11 mouse cellular contexts compared by ENCODE assay signal in genomic region chr7:129425554-129425953, GRCm38 (mm10).
DNase-seq lines count a peak whose midpoint lies in the region; ATAC-seq and TF ChIP-seq lines count a peak whose summit lies in the region.
"Had no signal": no experiment of that assay in that cellular context is flagged by ENCODE, and none has a peak within 500 bp of the region (broad histone marks: within the 10 kb centered on the region; RNA-seq: fewer than 3 reads in every experiment).

No protein-coding gene starts in this region.

- no peaks in the 10 kb centered on the region for H3K9me3 ChIP-seq in forebrain, postnatal 0 days (ENCODE audit: low read length)
- H3K9me3 ChIP-seq in forebrain, embryonic 16.5 days (ENCODE audit: control insufficient read depth, low read length) = no peaks in the 10 kb centered on the region
- H3K9me3 ChIP-seq: neural tube, embryonic 12.5 days had no signal

- peak; percentile 60 for DNase-seq in forebrain, postnatal 0 days
- peak; percentile 23 for DNase-seq in lung, postnatal 14 days
- DNase-seq in lung, postnatal 36 days = no peak
- DNase-seq in embryo, embryonic 10 days (ENCODE audit: low spot score) = peak; percentile 72
- peak; percentile 25 for DNase-seq in ovary, postnatal 14 days (ENCODE audit: low spot score)
- no peak for DNase-seq in right cerebral cortex, postnatal 25 days
- no peak for DNase-seq in gastrocnemius, adult 18-20 months (ENCODE audit: low spot score)
- DNase-seq: cerebellum, postnatal 36 days had no signal

- ATAC-seq in forebrain, postnatal 0 days = peak; percentile 29; the same call in 1 of the 2 replicates
- no peak for ATAC-seq in forebrain, embryonic 16.5 days

- 20% methylated on average over 2 of the region's 2 CpGs for WGBS in forebrain, postnatal 0 days
- 31% methylated on average over 2 of the region's 2 CpGs for WGBS in forebrain, embryonic 16.5 days

- H3K27ac ChIP-seq in forebrain, postnatal 0 days (ENCODE audit: low read depth, low read length) = no peak overlapping the region
- no peak overlapping the region for H3K27ac ChIP-seq in forebrain, embryonic 16.5 days (ENCODE audit: low read length)
- H3K27ac ChIP-seq: macrophage; neural tube, embryonic 12.5 days had no signal

- no peak overlapping the region for H3K4me3 ChIP-seq in forebrain, postnatal 0 days (ENCODE audit: low read depth, low read length)
- H3K4me3 ChIP-seq in forebrain, embryonic 16.5 days (replicated peaks; ENCODE audit: low read length) = no peak overlapping the region
- H3K4me3 ChIP-seq: neural tube, embryonic 12.5 days had no signal

- TF ChIP-seq CTCF in forebrain, postnatal 0 days (IDR thresholded peaks at IDR 0.05; ENCODE audit: low read depth) = no peak

- H3K4me1 ChIP-seq in forebrain, postnatal 0 days (ENCODE audit: insufficient read depth) = no peaks in the 10 kb centered on the region
- H3K4me1 ChIP-seq in forebrain, embryonic 16.5 days (replicated peaks; ENCODE audit: control insufficient read depth, insufficient read depth, low read length) = 0 out of 2 replicates have a peak, but pooled peaks cover 2% of the 10 kb centered on the region

- H3K9ac ChIP-seq in forebrain, postnatal 0 days = no peak overlapping the region
- no peak overlapping the region for H3K9ac ChIP-seq in forebrain, embryonic 16.5 days (replicated peaks; ENCODE audit: low read depth, low read length)
- H3K9ac ChIP-seq: neural tube, embryonic 12.5 days had no signal

- H3K4me2 ChIP-seq in forebrain, postnatal 0 days (ENCODE audit: low read depth) = no peak overlapping the region
- H3K4me2 ChIP-seq in forebrain, embryonic 16.5 days (ENCODE audit: low read length) = no peak overlapping the region
- H3K4me2 ChIP-seq: neural tube, embryonic 12.5 days had no signal

- no peaks in the 10 kb centered on the region for H3K27me3 ChIP-seq in forebrain, postnatal 0 days (ENCODE audit: insufficient read depth, low read length)
- H3K27me3 ChIP-seq in forebrain, embryonic 16.5 days (replicated peaks; ENCODE audit: control insufficient read depth, insufficient read depth, low read length) = peaks cover 3% of the 10 kb centered on the region; the same call in 1 of the 2 replicates
- H3K27me3 ChIP-seq: neural tube, embryonic 12.5 days had no signal

- H3K36me3 ChIP-seq in forebrain, postnatal 0 days (ENCODE audit: insufficient read depth) = no peaks in the 10 kb centered on the region
- H3K36me3 ChIP-seq in forebrain, embryonic 16.5 days (ENCODE audit: control insufficient read depth, insufficient read depth) = no peaks in the 10 kb centered on the region
- H3K36me3 ChIP-seq: neural tube, embryonic 12.5 days had no signal

Comparison
In these comparisons a context has a peak if more than half of its experiments do, and no peak if none do; other contexts are left out.
1. DNase-seq: peak in forebrain, postnatal 0 days (single experiment), lung, postnatal 14 days (single experiment), embryo, embryonic 10 days (single experiment) and ovary, postnatal 14 days (single experiment); none in lung, postnatal 36 days (single experiment), right cerebral cortex, postnatal 25 days (single experiment) and gastrocnemius, adult 18-20 months (single experiment).